Mouse (Mus musculus): Measurements from ENCODE around the gene Gm48551. TPM values are rescaled to one million over a fixed set of nuclear protein-coding genes. Genes with fewer than 3 reads are reported as not detected.
A peak's percentile ranks its signal among the peaks of the same experiment; 100 is the strongest.

Gm48551 gene
- polyA plus RNA-seq, 1 experiment from 2014 or later: 2.9 TPM

DNA sequence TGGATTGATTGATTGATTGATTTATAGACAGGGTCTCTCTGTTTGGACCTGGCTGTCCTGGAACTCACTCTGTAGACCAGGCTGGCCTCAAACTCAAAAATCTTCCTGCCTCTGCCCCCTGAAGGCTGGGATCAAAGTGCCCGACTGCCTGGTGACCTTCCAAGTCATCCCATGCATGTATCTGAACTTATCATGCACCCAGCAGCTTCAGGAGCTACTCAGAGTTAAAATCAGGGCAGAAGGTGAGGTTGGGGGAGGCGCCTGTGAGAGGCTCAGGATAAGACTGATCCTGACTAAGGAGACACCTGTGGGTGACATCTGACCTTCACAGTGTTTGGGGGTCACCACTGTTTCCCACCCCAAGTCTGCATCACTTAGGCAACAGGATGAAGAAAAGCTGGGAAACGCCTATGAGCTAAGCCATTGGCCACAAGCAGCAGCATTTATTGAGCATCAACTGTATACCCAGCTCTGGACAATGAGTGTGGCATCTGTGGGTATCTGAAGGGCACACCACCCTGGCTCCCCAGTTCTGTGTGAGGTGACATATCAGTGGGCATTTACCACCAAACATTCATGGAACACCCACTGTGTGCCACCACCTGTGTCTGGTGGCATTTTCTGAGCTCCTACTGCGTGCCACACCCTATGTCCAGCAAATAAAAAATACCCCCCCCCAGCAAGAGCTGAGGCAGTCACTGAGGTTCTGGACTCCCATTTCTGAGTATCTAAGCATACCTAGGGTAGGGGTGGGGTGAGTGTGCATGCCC is 39.4 kb downstream of the Gm48551 start:
- Histone ChIP-seq H3K36me3 (ENCODE audit: control insufficient read depth, insufficient read depth, low read length) (no peaks in the 10 kb centered on the region), H3K4me1 (ENCODE audit: control insufficient read depth, insufficient read depth, low read length) (peaks cover 43% of the 10 kb centered on the region), H3K9me3 (ENCODE audit: control insufficient read depth, low read length) (no peaks in the 10 kb centered on the region), H3K9ac (ENCODE audit: low read depth, low read length) (peak overlapping the region; percentile 60; the same call in 1 of the 2 replicates), H3K4me2 (ENCODE audit: low read depth, low read length) (peak overlapping the region; percentile 78), H3K27me3 (replicated peaks; ENCODE audit: control insufficient read depth, insufficient read depth, low read length) (peaks cover 5% of the 10 kb centered on the region; the same call in 1 of the 2 replicates), H3K27ac (ENCODE audit: low read length) (peak overlapping the region; percentile 77), H3K4me3 (ENCODE audit: low read length) (peak overlapping the region; percentile 66)
- no peak for ATAC-seq
- WGBS: 58% methylated on average over 4 of the region's 4 CpGs

DNA sequence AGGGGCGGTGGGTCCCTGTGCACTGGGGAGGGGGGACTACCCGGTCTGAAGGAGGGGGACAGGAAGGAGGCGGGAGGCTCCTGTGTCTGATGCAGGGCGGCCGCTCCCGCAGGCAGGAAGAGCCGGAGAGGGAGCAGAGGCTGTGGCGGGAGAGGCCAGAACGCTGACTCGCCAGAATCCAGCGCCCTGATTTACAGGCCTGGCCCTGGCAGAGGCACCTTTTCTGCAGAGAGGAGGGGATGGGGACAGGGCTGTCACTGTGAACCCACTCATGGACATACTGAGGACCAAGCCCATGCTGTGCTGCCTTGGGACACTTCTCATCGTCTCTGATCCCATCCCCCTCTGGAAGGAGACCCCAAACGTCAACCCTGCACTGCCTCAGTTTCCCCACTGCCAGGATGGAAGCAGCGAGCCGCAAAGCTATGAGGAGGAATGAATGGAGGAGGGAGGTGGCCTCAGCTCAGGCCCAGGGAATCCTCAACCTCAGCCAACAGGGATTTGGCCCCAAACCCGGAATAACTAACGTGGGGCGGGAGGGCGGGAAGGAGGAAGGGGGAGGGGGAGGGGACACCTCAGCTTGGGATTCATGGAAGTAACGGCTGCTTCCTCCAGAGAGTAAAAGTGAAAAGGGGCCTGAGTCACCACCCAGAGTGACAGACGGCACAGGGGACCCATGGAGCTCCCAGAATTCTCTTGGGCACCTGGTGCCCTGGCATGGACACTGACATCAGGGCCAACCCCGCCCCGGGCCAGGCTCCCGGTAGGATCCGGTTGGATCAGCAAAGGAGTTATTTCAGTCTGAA is 40.2 kb downstream of the Gm48551 start:
- Histone ChIP-seq H3K36me3 (ENCODE audit: control insufficient read depth, insufficient read depth, low read length) (no peaks in the 10 kb centered on the region), H3K27me3 (replicated peaks; ENCODE audit: control insufficient read depth, insufficient read depth, low read length) (peaks cover 5% of the 10 kb centered on the region; the same call in 1 of the 2 replicates), H3K4me1 (ENCODE audit: control insufficient read depth, insufficient read depth, low read length) (peaks cover 38% of the 10 kb centered on the region), H3K27ac (ENCODE audit: low read length) (peak overlapping the region; percentile 77), H3K9ac (ENCODE audit: low read depth, low read length) (peak overlapping the region; percentile 81), H3K4me2 (ENCODE audit: low read depth, low read length) (peak overlapping the region; percentile 78), H3K9me3 (ENCODE audit: control insufficient read depth, low read length) (no peaks in the 10 kb centered on the region), H3K4me3 (ENCODE audit: low read length) (peak overlapping the region; percentile 66)
- peak; percentile 12; the same call in 1 of the 2 replicates for ATAC-seq
- WGBS: 7% methylated on average over 25 of the region's 25 CpGs

DNA sequence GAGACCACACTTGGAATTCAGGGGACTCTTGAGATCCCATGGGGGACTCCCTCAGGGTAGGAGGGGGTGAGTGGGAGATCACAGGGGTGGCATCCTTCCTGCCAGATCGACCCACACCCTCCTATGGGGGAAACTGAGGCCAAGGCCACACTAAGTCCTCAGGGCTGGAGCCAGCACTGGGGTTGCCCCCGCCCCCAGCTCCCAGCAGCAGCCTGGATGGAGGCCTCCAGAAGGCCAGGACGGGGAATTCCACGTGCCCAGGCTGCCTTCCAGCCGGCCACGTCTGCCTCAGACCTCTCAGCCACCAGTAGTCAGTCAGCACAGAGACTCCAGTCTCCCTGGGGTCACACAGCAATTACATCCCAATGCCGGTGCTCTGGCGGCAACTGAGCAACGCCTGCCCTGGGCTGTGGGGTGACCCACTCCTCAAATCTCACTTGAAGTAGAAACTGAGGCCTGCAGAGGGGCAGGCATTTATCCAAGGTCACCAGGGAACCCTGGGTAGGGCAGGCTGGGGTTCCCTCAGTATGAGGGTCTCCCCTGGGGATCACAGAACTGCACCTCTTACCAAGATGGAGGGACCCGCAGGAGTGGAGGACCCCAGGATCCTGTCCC is 41.1 kb downstream of the Gm48551 start:
- ATAC-seq: no peak
- Histone ChIP-seq H3K27ac (ENCODE audit: low read length) (peak overlapping the region; percentile 77), H3K9me3 (ENCODE audit: control insufficient read depth, low read length) (no peaks in the 10 kb centered on the region), H3K9ac (ENCODE audit: low read depth, low read length) (peak overlapping the region; percentile 81), H3K27me3 (replicated peaks; ENCODE audit: control insufficient read depth, insufficient read depth, low read length) (peaks cover 5% of the 10 kb centered on the region; the same call in 1 of the 2 replicates), H3K36me3 (ENCODE audit: control insufficient read depth, insufficient read depth, low read length) (no peaks in the 10 kb centered on the region), H3K4me1 (ENCODE audit: control insufficient read depth, insufficient read depth, low read length) (peaks cover 39% of the 10 kb centered on the region), H3K4me3 (ENCODE audit: low read length) (peak overlapping the region; percentile 66), H3K4me2 (ENCODE audit: low read depth, low read length) (peak overlapping the region; percentile 78)
- WGBS: 43% methylated on average over 10 of the region's 10 CpGs

DNA sequence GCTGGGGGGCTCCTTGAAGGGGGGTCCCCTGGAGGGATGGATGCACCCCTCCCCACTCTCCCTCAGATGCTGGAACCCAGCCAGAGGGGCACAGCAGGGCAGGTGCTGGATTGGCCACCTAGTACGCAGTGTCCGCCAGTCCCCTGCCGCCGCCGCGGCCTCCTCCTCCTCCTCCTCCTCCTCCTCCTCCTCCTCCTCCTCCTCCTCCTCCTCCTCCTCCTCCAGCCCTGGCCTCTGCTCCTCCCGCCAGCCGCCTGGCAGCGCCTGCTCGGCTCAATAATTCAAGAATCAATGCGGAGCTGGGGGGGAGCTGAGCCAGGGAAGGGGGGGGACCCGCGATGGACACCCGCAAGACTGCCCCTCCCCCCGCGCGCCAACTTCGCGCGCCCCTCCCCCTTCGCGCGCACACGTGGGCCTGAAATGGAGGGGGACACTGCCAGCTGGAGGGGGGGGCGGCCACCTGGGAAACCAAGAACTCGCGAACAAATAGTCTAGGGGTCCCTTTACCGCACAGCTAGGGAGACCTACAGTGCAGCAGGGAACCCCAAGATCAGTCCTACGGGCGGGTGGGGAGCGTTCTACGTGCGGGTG is 41.9 kb downstream of the Gm48551 start:
- 1% methylated on average over 21 of the region's 33 CpGs for WGBS
- peak overlapping the region; percentile 78 for H3K4me2 ChIP-seq (ENCODE audit: low read depth, low read length)
- H3K9me3 ChIP-seq (ENCODE audit: control insufficient read depth, low read length): no peaks in the 10 kb centered on the region
- no peak for ATAC-seq
- H3K27ac ChIP-seq (ENCODE audit: low read length): peak overlapping the region; percentile 54
- H3K9ac ChIP-seq (ENCODE audit: low read depth, low read length): peak overlapping the region; percentile 81
- H3K4me1 ChIP-seq (ENCODE audit: control insufficient read depth, insufficient read depth, low read length): peaks cover 44% of the 10 kb centered on the region
- peak overlapping the region; percentile 66 for H3K4me3 ChIP-seq (ENCODE audit: low read length)
- no peaks in the 10 kb centered on the region for H3K36me3 ChIP-seq (ENCODE audit: control insufficient read depth, insufficient read depth, low read length)
- peaks cover 5% of the 10 kb centered on the region; the same call in 1 of the 2 replicates for H3K27me3 ChIP-seq (replicated peaks; ENCODE audit: control insufficient read depth, insufficient read depth, low read length)

DNA sequence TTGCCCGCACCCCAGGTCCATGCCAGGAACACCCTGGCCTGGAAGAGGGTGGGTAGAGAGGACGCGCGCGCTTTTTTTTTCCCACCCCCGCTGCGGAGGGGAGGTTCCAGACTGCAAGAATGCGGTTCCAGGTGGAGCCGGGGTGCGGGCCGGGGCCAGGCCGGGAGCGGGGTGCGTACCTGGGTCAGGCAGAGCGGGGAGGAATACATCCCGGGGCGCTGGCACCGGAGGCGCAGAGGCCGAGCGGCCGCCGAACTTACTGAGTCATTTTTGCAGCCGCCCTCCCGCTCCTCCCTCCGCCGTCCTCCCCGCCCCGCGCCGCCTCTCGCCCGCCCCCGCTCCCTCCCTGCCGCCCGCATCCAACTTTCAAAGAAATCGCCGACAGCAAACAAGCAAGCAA is 42.6 kb downstream of the Gm48551 start:
- Histone ChIP-seq H3K27ac (ENCODE audit: low read length) (peak overlapping the region; percentile 54), H3K4me1 (ENCODE audit: control insufficient read depth, insufficient read depth, low read length) (peaks cover 50% of the 10 kb centered on the region), H3K27me3 (replicated peaks; ENCODE audit: control insufficient read depth, insufficient read depth, low read length) (peaks cover 7% of the 10 kb centered on the region; the same call in 1 of the 2 replicates), H3K36me3 (ENCODE audit: control insufficient read depth, insufficient read depth, low read length) (no peaks in the 10 kb centered on the region), H3K9me3 (ENCODE audit: control insufficient read depth, low read length) (no peaks in the 10 kb centered on the region), H3K4me2 (ENCODE audit: low read depth, low read length) (peak overlapping the region; percentile 78), H3K9ac (ENCODE audit: low read depth, low read length) (peak overlapping the region; percentile 81), H3K4me3 (ENCODE audit: low read length) (peak overlapping the region; percentile 66)
- no peak for ATAC-seq
- WGBS: 1% methylated on average over 33 of the region's 38 CpGs

DNA sequence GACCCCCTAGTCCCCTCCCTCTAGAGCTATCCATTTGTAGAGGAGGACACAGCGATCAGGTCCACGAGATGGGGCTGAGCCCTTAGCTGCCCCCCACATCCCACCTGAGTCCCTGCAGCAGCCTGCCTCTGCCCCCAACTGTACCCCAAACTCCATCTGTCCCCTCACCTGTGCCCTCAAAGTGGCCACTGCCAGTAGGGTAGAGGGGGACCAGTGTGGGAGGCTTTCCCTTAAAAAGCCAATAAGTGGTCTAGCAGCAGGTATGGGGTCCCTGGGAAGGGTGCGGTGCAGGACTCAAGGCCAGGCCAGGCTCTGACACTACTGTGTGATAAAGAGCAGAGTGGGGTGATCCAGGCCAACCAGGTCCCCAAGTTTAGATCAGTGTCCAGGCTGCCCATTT is 43.1 kb downstream of the Gm48551 start:
- ATAC-seq: no peak
- WGBS: 35% methylated on average over 3 of the region's 3 CpGs
- peak overlapping the region; percentile 81; the same call in 1 of the 2 replicates for H3K9ac ChIP-seq (ENCODE audit: low read depth, low read length)
- H3K4me3 ChIP-seq (ENCODE audit: low read length): peak overlapping the region; percentile 66
- H3K4me2 ChIP-seq (ENCODE audit: low read depth, low read length): peak overlapping the region; percentile 78
- no peaks in the 10 kb centered on the region for H3K9me3 ChIP-seq (ENCODE audit: control insufficient read depth, low read length)
- H3K4me1 ChIP-seq (ENCODE audit: control insufficient read depth, insufficient read depth, low read length): peaks cover 50% of the 10 kb centered on the region
- H3K27ac ChIP-seq (ENCODE audit: low read length): no peak overlapping the region
- peaks cover 7% of the 10 kb centered on the region; the same call in 1 of the 2 replicates for H3K27me3 ChIP-seq (replicated peaks; ENCODE audit: control insufficient read depth, insufficient read depth, low read length)
- no peaks in the 10 kb centered on the region for H3K36me3 ChIP-seq (ENCODE audit: control insufficient read depth, insufficient read depth, low read length)

DNA sequence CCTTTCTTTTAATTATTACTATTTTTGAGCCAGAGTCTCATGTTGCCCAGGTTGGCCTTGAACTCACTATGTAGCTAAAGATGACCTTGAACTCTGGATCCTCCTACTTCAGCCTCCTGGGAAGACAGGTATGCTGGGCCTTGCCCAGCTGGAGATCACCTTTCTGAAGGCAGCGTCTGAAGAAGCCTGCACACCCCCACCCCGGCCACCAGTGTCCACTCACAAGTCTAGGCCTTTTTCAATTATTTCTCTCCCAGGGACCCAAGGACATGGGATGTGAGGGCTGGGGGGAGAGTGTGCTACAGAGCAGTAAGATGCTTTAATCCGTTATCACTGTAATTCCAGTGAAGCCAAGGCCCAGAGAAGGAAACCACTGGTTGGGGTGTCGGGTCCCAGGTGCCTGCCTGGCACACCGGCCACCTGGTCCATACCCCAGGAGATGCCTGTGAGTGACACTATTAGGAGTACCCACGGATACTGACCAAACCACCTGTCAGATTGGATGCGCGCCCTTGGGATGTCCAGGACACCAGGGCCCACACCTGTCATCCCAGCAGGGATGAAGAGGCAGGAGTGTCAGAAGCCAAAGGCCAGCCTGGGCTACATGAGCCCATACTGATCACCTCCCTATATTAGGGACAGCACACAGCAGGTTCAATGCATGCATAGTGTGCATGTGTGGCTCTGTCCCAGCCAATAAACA is 43.7 kb downstream of the Gm48551 start:
- no peak overlapping the region for H3K4me3 ChIP-seq (ENCODE audit: low read length)
- no peak overlapping the region for H3K4me2 ChIP-seq (ENCODE audit: low read depth, low read length)
- H3K4me1 ChIP-seq (ENCODE audit: control insufficient read depth, insufficient read depth, low read length): peaks cover 54% of the 10 kb centered on the region
- H3K27ac ChIP-seq (ENCODE audit: low read length): no peak overlapping the region
- H3K36me3 ChIP-seq (ENCODE audit: control insufficient read depth, insufficient read depth, low read length): no peaks in the 10 kb centered on the region
- H3K9me3 ChIP-seq (ENCODE audit: control insufficient read depth, low read length): no peaks in the 10 kb centered on the region
- no peak for ATAC-seq
- H3K9ac ChIP-seq (ENCODE audit: low read depth, low read length): no peak overlapping the region
- WGBS: 82% methylated on average over 8 of the region's 8 CpGs
- peaks cover 10% of the 10 kb centered on the region; the same call in 1 of the 2 replicates for H3K27me3 ChIP-seq (replicated peaks; ENCODE audit: control insufficient read depth, insufficient read depth, low read length)

DNA sequence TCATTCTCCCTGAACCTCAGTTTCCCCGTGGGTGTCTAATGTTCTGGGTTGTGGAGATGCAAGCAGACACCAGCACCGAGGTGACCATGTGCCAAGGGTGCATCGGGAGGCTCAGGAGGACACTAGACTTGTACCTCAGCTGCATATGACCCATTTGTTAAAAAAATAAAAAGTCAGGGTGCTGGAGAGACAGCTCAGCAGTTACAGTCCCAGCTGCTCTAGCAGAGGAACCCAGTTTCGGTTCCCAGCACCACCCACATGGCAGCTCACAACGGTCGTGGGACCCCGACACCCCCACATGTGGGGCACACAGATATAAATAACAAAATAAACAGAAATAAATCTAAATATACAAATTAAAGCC is 44.2 kb downstream of the Gm48551 start:
- Histone ChIP-seq H3K27me3 (replicated peaks; ENCODE audit: control insufficient read depth, insufficient read depth, low read length) (peaks cover 10% of the 10 kb centered on the region; the same call in 1 of the 2 replicates), H3K9me3 (ENCODE audit: control insufficient read depth, low read length) (no peaks in the 10 kb centered on the region), H3K4me2 (ENCODE audit: low read depth, low read length) (no peak overlapping the region), H3K27ac (ENCODE audit: low read length) (no peak overlapping the region), H3K9ac (ENCODE audit: low read depth, low read length) (no peak overlapping the region), H3K4me3 (ENCODE audit: low read length) (no peak overlapping the region), H3K4me1 (ENCODE audit: control insufficient read depth, insufficient read depth, low read length) (peaks cover 55% of the 10 kb centered on the region), H3K36me3 (ENCODE audit: control insufficient read depth, insufficient read depth, low read length) (no peaks in the 10 kb centered on the region)
- ATAC-seq: no peak
- WGBS: 83% methylated on average over 7 of the region's 7 CpGs
